In genomic region chr9:27723840-27724408, GRCm38 (mm10) we compare ENCODE assay signal across 25 mouse cellular contexts.
DNase-seq lines count a peak whose midpoint lies in the region; ATAC-seq lines count a peak whose summit lies in the region.
"Had no signal": no experiment of that assay in that cellular context is flagged by ENCODE, and none has a peak within 500 bp of the region (broad histone marks: within the 10 kb centered on the region; RNA-seq: fewer than 3 reads in every experiment).

No protein-coding gene starts in this region.

- no peaks in the 10 kb centered on the region for H3K9me3 ChIP-seq in hindbrain, embryonic 15.5 days
- H3K9me3 ChIP-seq: embryonic facial prominence, embryonic 12.5 days; heart, embryonic 13.5 days; limb, embryonic 12.5 days; liver, embryonic 15.5 days; stomach, embryonic 15.5 days had no signal

- H3K9ac ChIP-seq in hindbrain, embryonic 15.5 days: no peak overlapping the region
- H3K9ac ChIP-seq: embryonic facial prominence, embryonic 12.5 days; heart, embryonic 13.5 days; limb, embryonic 12.5 days; liver, embryonic 15.5 days; lung, embryonic 14.5 days; stomach, embryonic 15.5 days had no signal

- H3K4me1 ChIP-seq in hindbrain, embryonic 15.5 days (replicated peaks): peaks cover 9% of the 10 kb centered on the region
- H3K4me1 ChIP-seq: liver, embryonic 15.5 days; stomach, embryonic 15.5 days had no signal

- H3K27me3 ChIP-seq in hindbrain, embryonic 15.5 days: no peaks in the 10 kb centered on the region
- H3K27me3 ChIP-seq: embryonic facial prominence, embryonic 12.5 days; liver, embryonic 15.5 days; stomach, embryonic 15.5 days had no signal

- intact Hi-C loops in left cerebral cortex, postnatal 4 days (cut with DNase I): no loop called here
- intact Hi-C loops in left cerebral cortex, postnatal 10 days (cut with DNase I): no loop called here

- no peak overlapping the region for H3K4me2 ChIP-seq in hindbrain, embryonic 15.5 days
- H3K4me2 ChIP-seq: embryonic facial prominence, embryonic 12.5 days; heart, embryonic 13.5 days; limb, embryonic 12.5 days; liver, embryonic 15.5 days; lung, embryonic 14.5 days; stomach, embryonic 15.5 days had no signal

- DNase-seq in left cerebral cortex, postnatal 4 days: peak; percentile 54
- DNase-seq in left cerebral cortex, postnatal 10 days (ENCODE audit: extremely low spot score in 1 of 2, low spot score in 2 of 2): no peak
- peak; percentile 37 for DNase-seq in retina, postnatal 1 day
- no peak for DNase-seq in retina, embryonic 14.5 days (ENCODE audit: low spot score)
- DNase-seq in heart, postnatal 4 days: no peak
- DNase-seq: adrenal gland, postnatal 25 days; B cell, adult 2 months; embryo, embryonic 11 days; gastrocnemius, postnatal 36 days; heart, adult 2 months; heart, postnatal 10 days; kidney, adult 8-10 months; kidney, postnatal 4 days; lung, embryonic 14.5 days; lung, postnatal 14 days; right cerebral cortex, postnatal 14 days had no signal

- H3K27ac ChIP-seq in hindbrain, embryonic 15.5 days (replicated peaks): no peak overlapping the region
- H3K27ac ChIP-seq: embryonic facial prominence, embryonic 12.5 days; heart, adult 2 months; heart, embryonic 13.5 days; kidney, postnatal 0 days; limb, embryonic 12.5 days; liver, embryonic 15.5 days; stomach, embryonic 15.5 days had no signal

- H3K36me3 ChIP-seq in hindbrain, embryonic 15.5 days: no peaks in the 10 kb centered on the region
- H3K36me3 ChIP-seq: embryonic facial prominence, embryonic 12.5 days; heart, embryonic 13.5 days; limb, embryonic 12.5 days; liver, embryonic 15.5 days; stomach, embryonic 15.5 days had no signal

- peak; percentile 56; the same call in 1 of the 2 replicates for ATAC-seq in hindbrain, embryonic 15.5 days (ENCODE audit: low FRiP score, low read depth)
- ATAC-seq: forebrain, embryonic 14.5 days; intestine, embryonic 16.5 days had no signal

- H3K4me3 ChIP-seq in hindbrain, embryonic 15.5 days: no peak overlapping the region
- H3K4me3 ChIP-seq: embryonic facial prominence, embryonic 12.5 days; heart, adult 2 months; heart, embryonic 13.5 days; limb, embryonic 12.5 days; liver, embryonic 15.5 days; stomach, embryonic 15.5 days had no signal

- WGBS in hindbrain, embryonic 15.5 days: 36% methylated on average over 2 of the region's 2 CpGs

Comparison
In these comparisons a context has a peak if more than half of its experiments do, and no peak if none do; other contexts are left out.
1. DNase-seq: peak in left cerebral cortex, postnatal 4 days (single experiment) and retina, postnatal 1 day (single experiment); none in left cerebral cortex, postnatal 10 days (0 of 2), retina, embryonic 14.5 days (single experiment) and heart, postnatal 4 days (single experiment).